Mouse (Mus musculus) hindbrain, embryonic 11.5 days (tissue): Measurements from ENCODE around the gene Minpp1. TPM values are rescaled to one million over a fixed set of nuclear protein-coding genes. Genes with fewer than 3 reads are reported as not detected.

Source experiments
- ATAC-seq: fragments of 200-750 bp; cut with Nextera tagmentation; 2 replicates; pipeline ENCODE4 v1.8.0; 2017; ENCODE audit warnings: mild to moderate bottlenecking, moderate TSS enrichment, moderate library complexity; ENCODE audit not compliant: low FRiP score
- DNase-seq: peaks from one replicate; pipeline ENCODE4 v3.0.0-alpha.2; 2015; ENCODE audit warnings: low spot score
- H3K27ac ChIP-seq: fragments of 300-500 bp; sonication (generic); 2 replicates; pipeline ENCODE4 v1.5.1; 2014; ENCODE audit warnings: mild to moderate bottlenecking, low read depth, low read length
- H3K27me3 ChIP-seq: fragments of 300-500 bp; sonication (generic); 2 replicates; pipeline ENCODE4 v1.6.1; 2014; ENCODE audit warnings: mild to moderate bottlenecking, low read length, moderate library complexity, mixed read lengths; ENCODE audit not compliant: control insufficient read depth, insufficient read depth
- H3K36me3 ChIP-seq: fragments of 300-500 bp; sonication (generic); 2 replicates; pipeline ENCODE4 v1.6.1; 2014; ENCODE audit warnings: mild to moderate bottlenecking, low read length, moderate library complexity, mixed read lengths; ENCODE audit not compliant: control insufficient read depth, insufficient read depth
- H3K4me1 ChIP-seq: fragments of 300-500 bp; sonication (generic); replicated peaks from 2 replicates; pipeline ENCODE4 v1.6.1; 2014; ENCODE audit warnings: low read length, mixed read lengths; ENCODE audit not compliant: control insufficient read depth, insufficient read depth
- H3K4me2 ChIP-seq: fragments of 300-500 bp; sonication (generic); replicated peaks from 2 replicates; pipeline ENCODE4 v1.6.1; 2014; ENCODE audit warnings: mild to moderate bottlenecking, low read depth, low read length
- H3K4me3 ChIP-seq: fragments of 300-500 bp; sonication (generic); 2 replicates; pipeline ENCODE4 v1.5.1; 2014; ENCODE audit warnings: low read depth, low read length
- H3K9ac ChIP-seq: fragments of 300-500 bp; sonication (generic); 2 replicates; pipeline ENCODE4 v1.6.1; 2014; ENCODE audit warnings: low read depth, low read length
- H3K9me3 ChIP-seq: fragments of 300-500 bp; sonication (generic); 2 replicates; pipeline ENCODE4 v1.6.1; 2016; ENCODE audit warnings: low read length; ENCODE audit not compliant: control insufficient read depth
- WGBS: fragments of 180-500 bp; shearing (Covaris S2); extraction: QIAGEN DNeasy Blood & Tissue Kit; methylation state at CpG from one replicate; pipeline ENCODE4 v1.1.7; 2014; 5-methylcytosine and 5-hydroxymethylcytosine counted together
- polyA plus RNA-seq: library from polyadenylated mRNA; unstranded; fragments of >200 nt; fragmentation: Nextera tagmentation; extraction: Ambion mirVana; gene quantifications from 2 replicates; pipeline ENCODE4 v1.2.1, GENCODE M21; 2014

Gene Minpp1
- polyA plus RNA-seq, 1 experiment from 2014 or later, result 64.8 TPM

DNA sequence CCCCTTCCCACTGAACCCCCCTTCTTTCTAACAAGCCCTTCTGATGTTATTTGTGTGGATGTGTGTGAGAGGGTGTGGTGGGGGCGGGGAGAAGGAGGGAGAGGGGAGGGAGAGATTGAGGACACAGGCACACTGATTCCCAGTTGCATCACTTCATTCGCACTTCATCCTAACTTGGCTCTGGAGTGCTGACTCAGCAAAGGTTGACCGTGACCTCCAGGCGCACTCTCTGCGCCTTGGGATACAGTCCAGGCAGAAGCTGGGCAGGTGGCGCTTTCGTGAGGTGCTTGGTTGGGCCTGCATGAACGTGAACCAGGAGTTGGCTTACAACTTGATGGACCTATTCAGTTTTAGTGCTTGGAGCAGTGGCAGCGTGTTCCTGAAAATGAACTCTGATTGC is 22.0 kb downstream of the Minpp1 start:
- Histone ChIP-seq H3K9ac (no peak overlapping the region), H3K27me3 (no peaks in the 10 kb centered on the region), H3K27ac (no peak overlapping the region), H3K4me1 (no peaks in the 10 kb centered on the region), H3K4me2 (no peak overlapping the region), H3K36me3 (no peaks in the 10 kb centered on the region), H3K9me3 (peaks cover 4% of the 10 kb centered on the region; the same call in 1 of the 2 replicates), H3K4me3 (no peak overlapping the region)
- WGBS, result 86% methylated on average over 8 of the region's 9 CpGs
- DNase-seq, result no peak
- no peak for ATAC-seq

DNA sequence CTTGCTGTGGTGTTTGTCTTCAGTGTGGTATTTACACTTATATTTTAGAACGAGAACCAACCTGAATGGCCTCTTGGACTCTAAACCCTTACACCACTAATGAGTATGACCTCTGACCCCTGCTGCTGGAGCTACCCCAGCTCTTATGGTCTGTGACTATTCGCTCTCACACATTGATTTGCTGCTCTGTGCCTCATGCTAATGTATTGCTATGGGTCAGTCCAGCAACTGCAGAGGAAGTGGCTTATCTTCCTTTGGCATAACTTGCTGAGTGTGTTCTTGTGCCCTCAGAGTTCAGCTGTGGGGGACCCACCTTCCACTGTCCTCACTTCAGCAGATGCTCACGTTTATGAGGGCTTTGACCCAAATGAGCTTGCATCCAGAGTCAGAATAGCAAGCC is 24.7 kb downstream of the Minpp1 start:
- no peak for DNase-seq
- Histone ChIP-seq H3K4me3 (no peak overlapping the region), H3K27ac (no peak overlapping the region), H3K36me3 (peaks cover 5% of the 10 kb centered on the region; the same call in 1 of the 2 replicates), H3K27me3 (no peaks in the 10 kb centered on the region), H3K9ac (no peak overlapping the region), H3K4me2 (no peak overlapping the region), H3K4me1 (no peaks in the 10 kb centered on the region), H3K9me3 (peaks cover 4% of the 10 kb centered on the region; the same call in 1 of the 2 replicates)
- ATAC-seq, result no peak
- WGBS, result 79% methylated on average over 3 of the region's 3 CpGs

DNA sequence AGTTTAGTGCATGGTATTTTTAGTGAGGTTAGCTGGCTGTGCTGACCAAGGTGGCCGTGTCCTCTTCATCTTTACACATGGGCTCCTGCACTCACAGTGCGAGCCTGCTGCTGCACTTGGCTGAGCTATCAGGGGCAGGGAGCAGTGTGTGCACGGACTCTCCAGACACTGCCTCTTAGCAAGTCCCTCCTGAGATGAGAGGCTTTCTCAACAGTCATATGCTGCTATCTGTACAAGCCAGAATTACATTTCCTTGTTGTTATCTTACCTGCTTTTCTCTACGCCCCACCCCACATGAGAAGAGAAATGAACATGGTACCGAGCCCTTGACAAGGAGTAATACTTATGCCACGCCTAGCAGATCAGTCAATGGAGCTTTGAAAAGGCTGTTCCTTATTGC is 25.4 kb downstream of the Minpp1 start:
- ATAC-seq (no peak), DNase-seq (no peak)
- Histone ChIP-seq H3K9me3 (peaks cover 4% of the 10 kb centered on the region; the same call in 1 of the 2 replicates), H3K27me3 (no peaks in the 10 kb centered on the region), H3K4me1 (no peaks in the 10 kb centered on the region), H3K4me3 (no peak overlapping the region), H3K9ac (no peak overlapping the region), H3K4me2 (no peak overlapping the region), H3K36me3 (peaks cover 5% of the 10 kb centered on the region; the same call in 1 of the 2 replicates), H3K27ac (no peak overlapping the region)
- WGBS, result 98% methylated on average over 6 of the region's 6 CpGs

DNA sequence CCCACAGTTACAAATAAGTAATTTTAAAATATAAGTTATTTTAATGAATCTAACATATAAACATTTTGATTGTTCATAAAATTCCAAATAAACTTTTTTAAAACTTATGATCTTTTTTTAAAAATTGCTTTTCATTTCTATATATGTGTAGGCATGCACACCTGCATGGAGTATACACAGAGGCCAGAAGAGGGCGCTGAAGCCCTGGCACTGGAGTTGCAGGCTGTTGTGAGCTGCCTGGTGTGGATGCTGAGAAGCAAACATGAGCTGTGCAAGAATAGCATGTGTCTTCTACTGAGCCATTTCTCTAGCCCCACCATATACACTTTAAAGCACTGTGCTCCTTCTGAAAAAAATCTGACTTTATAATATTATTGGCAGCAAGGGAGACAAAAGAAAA is 26.9 kb downstream of the Minpp1 start:
- H3K4me2 ChIP-seq, result no peak overlapping the region
- no peak overlapping the region for H3K9ac ChIP-seq
- DNase-seq (peak; percentile 9), ATAC-seq (no peak)
- no peak overlapping the region for H3K4me3 ChIP-seq
- H3K36me3 ChIP-seq, result peaks cover 5% of the 10 kb centered on the region; the same call in 1 of the 2 replicates
- H3K27me3 ChIP-seq, result no peaks in the 10 kb centered on the region
- peaks cover 4% of the 10 kb centered on the region; the same call in 1 of the 2 replicates for H3K9me3 ChIP-seq
- H3K4me1 ChIP-seq, result no peaks in the 10 kb centered on the region
- no peak overlapping the region for H3K27ac ChIP-seq
- 30% methylated on average over 1 of the region's 1 CpGs for WGBS

DNA sequence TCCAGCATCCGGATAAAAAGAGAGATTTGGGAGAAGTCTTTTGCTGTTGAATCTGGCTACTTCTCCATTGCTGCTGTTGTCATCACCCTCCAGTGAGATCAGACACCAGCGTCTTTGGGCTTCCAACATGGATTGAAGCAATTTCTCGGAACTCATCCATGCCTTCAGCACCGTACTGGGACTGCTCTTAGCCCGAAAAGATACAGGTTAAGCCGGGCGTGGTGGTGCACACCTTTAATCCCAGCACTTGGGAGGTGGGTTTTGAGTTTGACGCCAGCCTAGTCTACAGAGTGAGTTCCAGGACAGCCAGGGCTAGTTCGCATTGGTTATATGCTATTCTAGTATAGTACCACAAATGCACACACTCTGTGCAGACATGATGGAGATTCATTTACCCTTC is 31.0 kb downstream of the Minpp1 start:
- Histone ChIP-seq H3K9ac (no peak overlapping the region), H3K4me3 (no peak overlapping the region), H3K9me3 (peaks cover 4% of the 10 kb centered on the region; the same call in 1 of the 2 replicates), H3K4me2 (no peak overlapping the region), H3K4me1 (no peaks in the 10 kb centered on the region), H3K36me3 (peaks cover 5% of the 10 kb centered on the region; the same call in 1 of the 2 replicates), H3K27ac (no peak overlapping the region), H3K27me3 (no peaks in the 10 kb centered on the region)
- DNase-seq (no peak), ATAC-seq (no peak)
- 96% methylated on average over 9 of the region's 9 CpGs for WGBS

DNA sequence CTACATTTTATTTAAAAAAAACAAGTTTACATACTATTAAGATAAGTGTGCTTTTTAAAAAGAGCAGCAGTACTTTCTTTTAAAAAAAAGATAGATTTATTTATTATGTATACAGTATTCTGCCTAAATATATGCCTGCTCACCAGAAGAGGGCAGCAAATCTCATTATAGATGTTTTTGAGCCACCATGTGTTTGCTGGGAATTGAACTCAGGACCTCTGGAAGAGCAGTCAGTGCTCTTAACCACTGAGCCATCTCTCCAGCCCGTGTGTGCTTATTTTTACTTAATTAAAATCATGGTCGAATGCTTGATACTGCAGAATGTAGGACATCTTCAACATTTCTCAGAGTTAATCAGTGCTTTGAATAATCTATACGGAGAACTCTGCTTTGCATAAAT is 35.9 kb downstream of the Minpp1 start:
- H3K9ac ChIP-seq, result no peak overlapping the region
- no peaks in the 10 kb centered on the region for H3K4me1 ChIP-seq
- H3K9me3 ChIP-seq, result no peaks in the 10 kb centered on the region
- DNase-seq (no peak), ATAC-seq (no peak)
- no peak overlapping the region for H3K27ac ChIP-seq
- no peak overlapping the region for H3K4me2 ChIP-seq
- H3K36me3 ChIP-seq, result no peaks in the 10 kb centered on the region
- 94% methylated on average over 3 of the region's 3 CpGs for WGBS
- H3K4me3 ChIP-seq, result no peak overlapping the region
- H3K27me3 ChIP-seq, result no peaks in the 10 kb centered on the region

DNA sequence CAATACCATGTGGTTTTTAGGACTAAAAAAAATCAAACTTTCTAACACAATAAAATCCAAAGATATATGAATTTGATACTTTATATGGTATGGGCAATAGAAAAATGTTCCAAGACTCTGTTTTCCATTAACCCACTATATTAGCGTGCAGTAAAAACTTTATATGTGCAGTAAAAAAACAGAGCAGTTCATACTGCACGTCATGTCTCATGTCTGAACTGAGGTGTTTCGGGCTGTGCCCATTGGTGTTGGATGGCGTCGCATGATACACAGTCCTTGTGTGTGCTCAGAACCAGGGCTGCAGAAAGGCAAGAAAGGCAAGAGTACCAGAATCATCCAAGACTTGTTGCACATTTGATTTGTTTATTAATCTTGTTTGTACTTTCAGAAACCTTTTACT is 36.7 kb downstream of the Minpp1 start:
- Histone ChIP-seq H3K9me3 (no peaks in the 10 kb centered on the region), H3K4me3 (no peak overlapping the region), H3K27ac (no peak overlapping the region), H3K27me3 (no peaks in the 10 kb centered on the region), H3K36me3 (no peaks in the 10 kb centered on the region), H3K9ac (no peak overlapping the region), H3K4me2 (no peak overlapping the region), H3K4me1 (no peaks in the 10 kb centered on the region)
- DNase-seq (no peak), ATAC-seq (no peak)
- 93% methylated on average over 5 of the region's 5 CpGs for WGBS

DNA sequence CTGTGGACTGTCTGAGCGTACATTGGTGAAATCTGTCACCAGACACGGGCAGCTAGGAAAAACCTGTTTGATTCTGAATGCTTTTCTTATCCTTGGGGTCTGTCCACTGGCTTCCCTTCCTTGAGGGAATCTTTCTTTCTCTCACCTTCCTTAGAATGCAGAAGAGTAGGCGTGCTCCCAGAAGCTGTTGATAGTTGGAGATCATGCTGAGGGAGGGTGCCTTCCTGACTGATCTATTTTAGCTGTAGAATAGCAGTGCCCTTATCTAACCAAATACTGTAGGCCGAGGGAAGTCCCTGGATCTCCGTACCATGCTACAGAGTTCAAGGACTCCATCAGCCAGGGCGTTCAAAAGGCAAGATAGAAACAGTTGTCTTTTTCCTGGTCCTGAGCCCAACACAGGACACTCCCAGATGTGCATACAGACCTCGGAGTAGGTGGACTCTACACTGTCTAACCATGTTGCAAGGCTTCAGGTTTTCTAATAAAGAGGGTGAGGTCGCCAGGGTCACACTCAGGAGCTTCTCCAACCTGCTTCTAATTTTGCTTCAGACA is 37.3 kb downstream of the Minpp1 start:
- Histone ChIP-seq H3K4me1 (no peaks in the 10 kb centered on the region), H3K27ac (no peak overlapping the region), H3K27me3 (no peaks in the 10 kb centered on the region), H3K9me3 (no peaks in the 10 kb centered on the region), H3K9ac (no peak overlapping the region), H3K4me2 (no peak overlapping the region), H3K4me3 (no peak overlapping the region), H3K36me3 (no peaks in the 10 kb centered on the region)
- ATAC-seq, result no peak
- no peak for DNase-seq
- WGBS, result 86% methylated on average over 8 of the region's 8 CpGs

DNA sequence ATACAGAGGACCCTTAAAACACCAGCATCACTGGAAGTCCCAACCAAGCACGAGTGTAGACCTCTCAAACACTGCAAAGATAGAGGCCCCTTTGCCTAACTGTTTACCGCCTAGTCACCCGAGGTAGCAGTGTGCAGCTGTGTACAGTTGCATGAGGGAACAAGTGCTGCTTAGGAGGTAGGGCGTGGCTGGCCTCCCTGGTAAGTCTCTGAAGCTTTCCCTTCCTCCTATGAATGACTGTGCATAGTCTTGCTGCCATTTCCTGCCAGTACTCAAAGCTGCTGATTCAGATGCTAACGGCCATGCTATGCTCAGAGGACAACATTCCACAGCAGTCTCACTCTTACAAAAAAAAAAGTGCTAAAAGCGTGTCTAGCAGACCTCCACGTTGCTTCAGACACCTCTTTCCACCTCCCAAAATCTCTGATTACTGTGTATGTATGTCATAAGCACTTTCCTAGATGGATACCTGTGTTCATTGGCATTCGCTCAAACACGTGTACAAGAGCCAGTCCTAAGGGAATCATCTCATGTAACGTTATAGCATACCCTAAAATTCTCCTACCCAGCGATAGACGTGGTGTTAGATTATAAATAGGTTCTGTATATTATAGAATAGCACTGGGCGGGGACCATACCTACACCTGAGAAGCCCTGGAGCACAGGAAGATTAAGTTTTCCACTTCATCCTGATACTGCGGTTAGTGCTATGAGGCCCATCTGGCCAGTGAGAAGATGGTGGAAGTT is 38.4 kb downstream of the Minpp1 start:
- no peak overlapping the region for H3K4me2 ChIP-seq
- H3K9me3 ChIP-seq, result no peaks in the 10 kb centered on the region
- H3K9ac ChIP-seq, result no peak overlapping the region
- H3K4me1 ChIP-seq, result no peaks in the 10 kb centered on the region
- H3K36me3 ChIP-seq, result no peaks in the 10 kb centered on the region
- H3K4me3 ChIP-seq, result no peak overlapping the region
- no peak overlapping the region for H3K27ac ChIP-seq
- WGBS, result 82% methylated on average over 14 of the region's 14 CpGs
- DNase-seq, result no peak
- ATAC-seq, result no peak
- H3K27me3 ChIP-seq, result no peaks in the 10 kb centered on the region
